Mouse (Mus musculus) embryonic facial prominence, embryonic 13.5 days (tissue): Measurements from ENCODE around the gene Cep112. TPM values are rescaled to one million over a fixed set of nuclear protein-coding genes. Genes with fewer than 3 reads are reported as not detected.
A peak's percentile ranks its signal among the peaks of the same experiment; 100 is the strongest.

Source experiments
- ATAC-seq: fragments of 200-750 bp; cut with Nextera tagmentation; 2 replicates; pipeline ENCODE4 v1.8.0; 2017; ENCODE audit warnings: low read depth; ENCODE audit not compliant: insufficient number of reproducible peaks, insufficient read depth, low FRiP score, low TSS enrichment
- H3K27ac ChIP-seq: fragments of 300-500 bp; sonication (generic); 2 replicates; pipeline ENCODE4 v1.5.1; 2015; ENCODE audit warnings: moderate library complexity, mild to moderate bottlenecking, inconsistent platforms
- H3K27me3 ChIP-seq: fragments of 300-500 bp; sonication (generic); 2 replicates; pipeline ENCODE4 v1.6.1; 2015; ENCODE audit warnings: mild to moderate bottlenecking, inconsistent platforms
- H3K36me3 ChIP-seq: fragments of 300-500 bp; sonication (generic); 2 replicates; pipeline ENCODE4 v1.6.1; 2015; ENCODE audit warnings: mild to moderate bottlenecking, inconsistent platforms
- H3K4me1 ChIP-seq: fragments of 300-500 bp; sonication (generic); 2 replicates; pipeline ENCODE4 v1.6.1; 2015; ENCODE audit warnings: inconsistent platforms
- H3K4me2 ChIP-seq: fragments of 300-500 bp; sonication (generic); 2 replicates; pipeline ENCODE4 v1.6.1; 2015; ENCODE audit warnings: moderate library complexity, mild to moderate bottlenecking, inconsistent platforms
- H3K4me3 ChIP-seq: fragments of 300-500 bp; sonication (generic); 2 replicates; pipeline ENCODE4 v1.5.1; 2015; ENCODE audit warnings: mild to moderate bottlenecking, inconsistent platforms
- H3K9ac ChIP-seq: fragments of 300-500 bp; sonication (generic); 2 replicates; pipeline ENCODE4 v1.6.1; 2015; ENCODE audit warnings: mild to moderate bottlenecking, inconsistent platforms
- H3K9me3 ChIP-seq: fragments of 300-500 bp; sonication (generic); 2 replicates; pipeline ENCODE4 v1.6.1; 2016; ENCODE audit warnings: inconsistent platforms
- WGBS: fragments of 180-500 bp; shearing (Covaris S2); methylation state at CpG from one replicate; pipeline ENCODE4 v1.1.7; 2015; ENCODE audit warnings: mixed read lengths; 5-methylcytosine and 5-hydroxymethylcytosine counted together
- polyA plus RNA-seq: library from polyadenylated mRNA; unstranded; fragments of >200 nt; fragmentation: Nextera tagmentation; extraction: Ambion mirVana; gene quantifications from 2 replicates; pipeline ENCODE4 v1.2.1, GENCODE M21; 2015

The Cep112 gene
- polyA plus RNA-seq, 1 experiment from 2014 or later: 21.9 TPM

GRCm38 (mm10) chr11:108822257-108822656 is 397.3 kb downstream of the Cep112 start:
- Histone ChIP-seq H3K36me3 (no peaks in the 10 kb centered on the region), H3K9ac (no peak overlapping the region), H3K27me3 (no peaks in the 10 kb centered on the region), H3K4me1 (peaks cover 6% of the 10 kb centered on the region), H3K27ac (no peak overlapping the region), H3K4me2 (no peak overlapping the region), H3K4me3 (no peak overlapping the region), H3K9me3 (no peaks in the 10 kb centered on the region)
- ATAC-seq: no peak
- WGBS: 69% methylated on average over 7 of the region's 7 CpGs

- Histone ChIP-seq H3K27me3 (no peaks in the 10 kb centered on the region), H3K9ac (no peak overlapping the region), H3K27ac (no peak overlapping the region), H3K9me3 (no peaks in the 10 kb centered on the region), H3K4me3 (no peak overlapping the region), H3K36me3 (no peaks in the 10 kb centered on the region), H3K4me2 (no peak overlapping the region), H3K4me1 (peaks cover 5% of the 10 kb centered on the region)
- ATAC-seq: no peak
These were observed 402.3 kb downstream of the Cep112 start for GRCm38 (mm10) chr11:108827321-108827720.

DNA sequence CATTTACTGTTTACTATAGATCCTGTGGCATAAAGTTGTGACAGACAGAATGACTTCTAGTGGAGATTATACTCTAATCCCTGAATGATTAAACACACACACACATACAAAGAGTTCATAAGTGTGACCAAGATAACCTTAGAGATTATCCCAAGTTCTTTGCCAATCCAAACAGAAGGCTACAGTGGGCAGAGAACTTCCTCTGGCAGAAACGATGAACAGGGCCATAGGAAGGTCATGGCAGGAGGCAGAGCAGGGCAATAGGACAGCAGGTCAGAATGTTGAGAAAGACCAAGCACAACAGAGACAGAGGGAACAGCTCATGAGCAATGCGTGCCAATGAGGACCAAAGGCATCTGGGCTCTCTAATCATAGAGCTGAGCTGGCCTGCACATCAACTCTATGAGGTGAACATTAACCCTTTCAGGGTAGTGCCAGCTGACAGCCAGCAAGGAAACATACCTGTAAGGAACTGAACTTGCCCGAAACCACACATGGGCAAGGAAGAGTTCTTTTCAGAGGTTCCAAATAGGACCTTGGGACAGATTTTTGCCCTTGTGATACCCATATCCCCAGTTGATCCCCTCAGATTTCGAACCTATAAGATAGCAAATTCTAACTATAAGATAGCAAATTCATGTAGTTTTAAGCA is 403.5 kb downstream of the Cep112 start:
- no peak overlapping the region for H3K4me3 ChIP-seq
- no peaks in the 10 kb centered on the region for H3K36me3 ChIP-seq
- H3K9ac ChIP-seq: no peak overlapping the region
- no peak overlapping the region for H3K27ac ChIP-seq
- 77% methylated on average over 4 of the region's 4 CpGs for WGBS
- 0 out of 2 replicates have a peak, but pooled peaks cover 4% of the 10 kb centered on the region for H3K4me1 ChIP-seq
- ATAC-seq: no peak
- H3K27me3 ChIP-seq: no peaks in the 10 kb centered on the region
- H3K4me2 ChIP-seq: no peak overlapping the region
- H3K9me3 ChIP-seq: no peaks in the 10 kb centered on the region

GRCm38 (mm10) chr11:108836706-108837105 is 411.7 kb downstream of the Cep112 start:
- WGBS: 47% methylated on average over 4 of the region's 4 CpGs
- Histone ChIP-seq H3K9ac (no peak overlapping the region), H3K4me2 (no peak overlapping the region), H3K4me1 (peaks cover 13% of the 10 kb centered on the region), H3K9me3 (no peaks in the 10 kb centered on the region), H3K36me3 (no peaks in the 10 kb centered on the region), H3K27ac (peak overlapping the region; percentile 71), H3K4me3 (no peak overlapping the region), H3K27me3 (no peaks in the 10 kb centered on the region)
- no peak for ATAC-seq

DNA sequence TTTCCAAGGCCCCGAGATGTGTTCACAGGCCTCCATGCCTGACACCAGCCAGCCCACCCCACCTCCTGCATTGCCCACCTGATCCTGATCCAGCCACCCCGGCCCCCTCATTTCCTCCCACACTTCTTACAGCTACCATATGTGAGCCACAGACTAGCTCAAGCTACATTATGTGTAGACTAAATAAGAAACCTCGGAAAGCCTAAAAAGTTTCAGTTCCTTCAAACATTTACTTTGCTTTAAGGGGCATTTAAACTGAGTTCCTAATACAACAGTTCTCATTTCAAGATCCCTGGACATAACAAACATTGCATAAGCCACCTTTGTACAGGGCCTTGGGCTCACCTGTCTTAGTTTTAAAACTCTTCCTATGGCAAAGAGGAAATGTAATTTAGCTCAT is 415.2 kb downstream of the Cep112 start:
- Histone ChIP-seq H3K4me1 (peaks cover 14% of the 10 kb centered on the region), H3K27ac (no peak overlapping the region), H3K27me3 (no peaks in the 10 kb centered on the region), H3K4me2 (no peak overlapping the region), H3K9me3 (no peaks in the 10 kb centered on the region), H3K9ac (no peak overlapping the region), H3K4me3 (no peak overlapping the region), H3K36me3 (no peaks in the 10 kb centered on the region)
- WGBS: 51% methylated on average over 3 of the region's 3 CpGs
- no peak for ATAC-seq

GRCm38 (mm10) chr11:108842765-108843164 is 417.8 kb downstream of the Cep112 start:
- Histone ChIP-seq H3K9ac (no peak overlapping the region), H3K4me1 (peaks cover 10% of the 10 kb centered on the region; the same call in 1 of the 2 replicates), H3K36me3 (no peaks in the 10 kb centered on the region), H3K27me3 (no peaks in the 10 kb centered on the region), H3K4me3 (no peak overlapping the region), H3K4me2 (no peak overlapping the region), H3K9me3 (no peaks in the 10 kb centered on the region), H3K27ac (no peak overlapping the region)
- ATAC-seq: no peak
- 54% methylated on average over 2 of the region's 2 CpGs for WGBS

- H3K27ac ChIP-seq: no peak overlapping the region
- WGBS: 67% methylated on average over 2 of the region's 2 CpGs
- H3K4me3 ChIP-seq: no peak overlapping the region
- H3K9ac ChIP-seq: no peak overlapping the region
- ATAC-seq: no peak
- no peaks in the 10 kb centered on the region for H3K27me3 ChIP-seq
- no peak overlapping the region for H3K4me2 ChIP-seq
- H3K4me1 ChIP-seq: peaks cover 4% of the 10 kb centered on the region; the same call in 1 of the 2 replicates
- H3K9me3 ChIP-seq: no peaks in the 10 kb centered on the region
- H3K36me3 ChIP-seq: no peaks in the 10 kb centered on the region
These were observed 421.0 kb downstream of the Cep112 start for GRCm38 (mm10) chr11:108845971-108846370.

GRCm38 (mm10) chr11:108846479-108846878 is 421.5 kb downstream of the Cep112 start:
- no peak for ATAC-seq
- 82% methylated on average over 3 of the region's 3 CpGs for WGBS

DNA sequence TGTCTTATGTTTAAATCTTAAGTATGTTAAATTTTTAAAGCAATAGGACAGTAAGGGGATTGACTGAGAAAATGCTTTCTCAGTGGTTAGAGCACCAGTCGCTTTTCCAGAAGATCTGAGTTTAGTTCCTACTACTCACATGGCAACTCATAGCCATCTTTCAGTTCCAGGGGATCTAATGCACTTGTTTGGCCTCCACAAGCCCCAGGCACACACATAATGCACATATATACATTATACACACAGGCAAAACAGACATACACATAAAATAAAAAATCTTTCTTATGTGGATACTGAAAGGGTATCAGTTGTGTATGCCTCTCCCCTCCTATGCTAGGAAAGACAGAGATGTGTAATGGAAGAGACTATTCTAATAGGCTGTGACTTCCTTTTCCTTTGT is 426.8 kb downstream of the Cep112 start:
- no peaks in the 10 kb centered on the region for H3K36me3 ChIP-seq
- H3K9ac ChIP-seq: no peak overlapping the region
- H3K4me2 ChIP-seq: no peak overlapping the region
- H3K9me3 ChIP-seq: no peaks in the 10 kb centered on the region
- no peak overlapping the region for H3K4me3 ChIP-seq
- H3K27ac ChIP-seq: no peak overlapping the region
- no peaks in the 10 kb centered on the region for H3K27me3 ChIP-seq
- ATAC-seq: no peak
- no peaks in the 10 kb centered on the region for H3K4me1 ChIP-seq
- 92% methylated on average over 1 of the region's 1 CpGs for WGBS

More at GRCm38 (mm10) chr11:108846479-108846878, 421.5 kb downstream of the Cep112 start:
- Histone ChIP-seq H3K9me3 (no peaks in the 10 kb centered on the region), H3K9ac (no peak overlapping the region), H3K4me3 (no peak overlapping the region), H3K4me2 (no peak overlapping the region), H3K27me3 (no peaks in the 10 kb centered on the region), H3K36me3 (no peaks in the 10 kb centered on the region), H3K4me1 (0 out of 2 replicates have a peak, but pooled peaks cover 4% of the 10 kb centered on the region), H3K27ac (no peak overlapping the region)

GRCm38 (mm10) chr11:108857254-108857653 is 432.3 kb downstream of the Cep112 start:
- Histone ChIP-seq H3K4me3 (no peak overlapping the region), H3K4me2 (no peak overlapping the region), H3K9ac (no peak overlapping the region), H3K9me3 (no peaks in the 10 kb centered on the region), H3K36me3 (no peaks in the 10 kb centered on the region), H3K27me3 (no peaks in the 10 kb centered on the region), H3K27ac (no peak overlapping the region), H3K4me1 (peaks cover 17% of the 10 kb centered on the region)
- ATAC-seq: no peak
- 51% methylated on average over 6 of the region's 6 CpGs for WGBS

DNA sequence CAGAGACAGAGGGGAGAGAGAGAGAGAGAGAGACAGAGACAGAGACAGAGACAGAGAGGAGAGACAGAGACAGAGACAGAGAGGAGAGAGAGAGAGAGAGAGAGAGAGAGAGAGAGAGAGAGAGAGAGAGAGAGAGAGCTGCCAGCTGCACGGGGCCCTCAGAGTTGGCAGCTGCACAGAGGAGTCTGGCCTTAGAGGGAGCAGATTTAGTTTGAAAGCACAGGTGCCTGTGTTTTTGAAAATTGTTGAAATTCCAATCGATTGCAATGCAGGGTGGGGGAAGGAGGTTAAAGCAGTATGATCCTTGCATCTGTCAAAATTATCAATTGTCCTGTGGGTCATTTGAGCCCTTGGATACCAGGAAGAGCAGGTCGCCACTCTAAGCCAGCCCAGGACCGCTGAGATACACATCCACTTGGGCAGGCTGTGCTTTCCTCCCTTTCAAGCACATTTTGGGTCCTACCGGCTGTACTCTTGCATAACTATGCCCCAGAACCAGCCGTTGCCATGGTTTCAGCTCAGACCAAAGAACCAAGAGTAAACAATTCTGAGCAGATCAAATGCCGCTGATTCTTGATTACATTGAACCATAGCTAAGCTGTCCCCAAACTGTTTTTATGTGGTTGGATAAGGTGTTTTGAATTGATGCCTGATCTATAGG is 432.8 kb downstream of the Cep112 start:
- Histone ChIP-seq H3K27ac (0 out of 2 replicates have a peak overlapping the region, but pooled peaks have one; percentile 40), H3K36me3 (no peaks in the 10 kb centered on the region), H3K9me3 (no peaks in the 10 kb centered on the region), H3K4me2 (no peak overlapping the region), H3K27me3 (no peaks in the 10 kb centered on the region), H3K9ac (no peak overlapping the region), H3K4me3 (no peak overlapping the region), H3K4me1 (peaks cover 17% of the 10 kb centered on the region)
- WGBS: 31% methylated on average over 7 of the region's 7 CpGs
- peak; percentile 62; the same call in 1 of the 2 replicates for ATAC-seq

- Histone ChIP-seq H3K9me3 (no peaks in the 10 kb centered on the region), H3K4me1 (peaks cover 17% of the 10 kb centered on the region), H3K4me3 (no peak overlapping the region), H3K4me2 (no peak overlapping the region), H3K36me3 (no peaks in the 10 kb centered on the region), H3K27me3 (no peaks in the 10 kb centered on the region), H3K9ac (no peak overlapping the region), H3K27ac (0 out of 2 replicates have a peak overlapping the region, but pooled peaks have one; percentile 40)
- WGBS: 51% methylated on average over 3 of the region's 3 CpGs
- ATAC-seq: peak; percentile 37; the same call in 1 of the 2 replicates
These were observed 433.4 kb downstream of the Cep112 start for GRCm38 (mm10) chr11:108858339-108858804.
